Mouse (Mus musculus): ENCODE measurements around the gene Kcnh2. TPM values are rescaled to one million over a fixed set of nuclear protein-coding genes. Genes with fewer than 3 reads are reported as not detected.
A peak's percentile ranks its signal among the peaks of the same experiment; 100 is the strongest.
"Not testable (repeated sequence)": the region's sequence is repeated elsewhere in the genome, so short reads cannot be mapped to it uniquely, and the experiment has no call there.

The Kcnh2 gene
- 27.3 and 29.4 TPM in 2 replicates for polyA plus RNA-seq (2012; rRNA removed)

DNA sequence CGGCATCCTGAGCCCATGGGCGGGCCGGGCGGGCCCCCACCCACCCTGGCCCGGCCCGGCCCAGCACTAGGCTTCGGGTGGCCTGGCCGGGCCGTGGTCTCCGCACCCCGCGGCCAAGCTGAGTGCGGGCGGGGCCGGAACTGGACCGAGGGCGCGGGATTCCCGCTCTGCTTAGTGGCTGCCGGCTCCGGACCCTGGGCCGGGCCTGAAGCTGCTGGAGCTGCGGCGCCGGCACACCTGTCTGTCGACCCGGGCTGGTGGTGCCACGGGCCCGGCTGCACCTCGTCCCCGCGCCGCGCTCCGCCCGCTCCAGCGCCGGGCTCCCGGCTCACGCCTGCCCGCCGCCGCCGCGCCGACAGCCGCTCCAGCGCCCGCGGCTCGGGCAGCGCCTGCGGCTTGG, at the start of gene Kcnh2:
TSS of gene Kcnh2 (minus strand) at position 327 of the 400 bp plus-strand sequence.
- Histone ChIP-seq H3K4me1 (ENCODE audit: control insufficient read depth, insufficient read depth, low read length) (peaks cover 3% of the 10 kb centered on the region; the same call in 1 of the 2 replicates), H3K27ac (ENCODE audit: insufficient read depth, low read length) (peak within 1 kb of the TSS; percentile 49), H3K4me3 (ENCODE audit: insufficient read depth, low read length) (peak within 1 kb of the TSS; percentile 48)
- no peak for TF ChIP-seq POLR2A (IDR thresholded peaks at IDR 0.05; ENCODE audit: extremely low read depth, insufficient read depth, low read length)
- TF ChIP-seq CTCF (IDR thresholded peaks at IDR 0.05; ENCODE audit: extremely low read depth, insufficient read depth, low read length) = no peak

GRCm38 (mm10) chr5:24400362-24400761, 49.0 kb upstream of the Kcnh2 start:
- no peak for TF ChIP-seq POLR2A (IDR thresholded peaks at IDR 0.05; ENCODE audit: extremely low read depth, insufficient read depth, low read length)
- no peak for TF ChIP-seq CTCF (IDR thresholded peaks at IDR 0.05; ENCODE audit: extremely low read depth, insufficient read depth, low read length)
- Histone ChIP-seq H3K27ac (ENCODE audit: insufficient read depth, low read length) (no peak overlapping the region), H3K4me1 (ENCODE audit: control insufficient read depth, insufficient read depth, low read length) (no peaks in the 10 kb centered on the region), H3K4me3 (ENCODE audit: insufficient read depth, low read length) (no peak overlapping the region)

DNA sequence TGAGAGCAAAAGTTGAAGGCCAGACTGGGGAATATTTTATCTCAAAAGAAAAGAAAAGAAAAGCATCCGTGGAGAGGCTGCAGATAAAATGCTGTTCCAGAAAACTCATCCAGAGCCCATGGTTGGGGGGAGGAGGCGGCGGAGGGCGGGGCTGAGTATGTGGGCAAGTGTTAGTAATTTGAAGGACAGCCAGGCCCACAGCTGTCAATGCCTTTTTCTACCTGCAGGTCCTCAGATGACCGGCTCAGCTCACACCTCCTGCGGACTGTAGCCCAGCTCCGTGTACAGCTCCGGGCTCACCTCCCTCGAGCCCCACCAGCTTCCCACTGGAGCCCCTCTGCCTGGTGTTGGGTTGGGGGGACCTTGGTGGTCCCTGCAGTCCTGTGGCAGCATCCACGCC, 48.3 kb upstream of the Kcnh2 start:
- H3K4me1 ChIP-seq (ENCODE audit: control insufficient read depth, insufficient read depth, low read length) = no peaks in the 10 kb centered on the region
- TF ChIP-seq CTCF (IDR thresholded peaks at IDR 0.05; ENCODE audit: extremely low read depth, insufficient read depth, low read length) (no peak), POLR2A (IDR thresholded peaks at IDR 0.05; ENCODE audit: extremely low read depth, insufficient read depth, low read length) (no peak)
- H3K27ac ChIP-seq (ENCODE audit: insufficient read depth, low read length) = no peak overlapping the region
- no peak overlapping the region for H3K4me3 ChIP-seq (ENCODE audit: insufficient read depth, low read length)

DNA sequence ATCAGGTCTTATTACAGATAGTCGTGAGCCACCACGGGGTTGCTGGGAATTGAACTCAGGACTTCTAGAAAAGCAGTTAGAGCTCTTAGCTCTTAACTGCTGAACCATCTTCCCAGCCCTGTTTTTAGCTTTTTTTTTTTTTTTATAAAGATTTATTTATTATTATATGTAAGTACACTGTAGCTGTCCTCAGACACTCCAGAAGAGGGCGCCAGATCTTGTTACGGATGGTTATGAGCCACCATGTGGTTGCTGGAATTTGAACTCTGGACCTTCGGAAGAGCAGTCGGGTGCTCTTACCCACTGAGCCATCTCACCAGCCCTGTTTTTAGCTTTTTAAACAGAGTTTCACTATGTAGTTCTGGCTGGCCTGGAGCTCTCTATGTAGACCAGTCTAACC, 44.9 kb upstream of the Kcnh2 start:
- not testable (repeated sequence) for H3K27ac ChIP-seq (ENCODE audit: insufficient read depth, low read length); H3K4me3 ChIP-seq (ENCODE audit: insufficient read depth, low read length); H3K4me1 ChIP-seq (ENCODE audit: control insufficient read depth, insufficient read depth, low read length)

GRCm38 (mm10) chr5:24394165-24394894, 42.9 kb upstream of the Kcnh2 start:
- peak; percentile 65; the same call in 1 of the 2 replicates for TF ChIP-seq POLR2A (IDR thresholded peaks at IDR 0.05; ENCODE audit: extremely low read depth, insufficient read depth, low read length)
- peak; percentile 46; the same call in 1 of the 2 replicates for TF ChIP-seq CTCF (IDR thresholded peaks at IDR 0.05; ENCODE audit: extremely low read depth, insufficient read depth, low read length)
- H3K27ac ChIP-seq (ENCODE audit: insufficient read depth, low read length) = peak overlapping the region; percentile 20
- peak overlapping the region; percentile 42 for H3K4me3 ChIP-seq (ENCODE audit: insufficient read depth, low read length)
- H3K4me1 ChIP-seq (ENCODE audit: control insufficient read depth, insufficient read depth, low read length) = no peaks in the 10 kb centered on the region

GRCm38 (mm10) chr5:24393392-24393997, 42.1 kb upstream of the Kcnh2 start, which contains the start of gene Abcb8:
Gene Abcb8, plus strand, starts transcription at chr5:24393663.
- TF ChIP-seq CTCF (IDR thresholded peaks at IDR 0.05; ENCODE audit: extremely low read depth, insufficient read depth, low read length) (peak; percentile 83), POLR2A (IDR thresholded peaks at IDR 0.05; ENCODE audit: extremely low read depth, insufficient read depth, low read length) (no peak)
- Histone ChIP-seq H3K4me3 (ENCODE audit: insufficient read depth, low read length) (peak within 1 kb of the TSS; percentile 42), H3K27ac (ENCODE audit: insufficient read depth, low read length) (peak within 1 kb of the TSS; percentile 20), H3K4me1 (ENCODE audit: control insufficient read depth, insufficient read depth, low read length) (no peaks in the 10 kb centered on the region)

DNA sequence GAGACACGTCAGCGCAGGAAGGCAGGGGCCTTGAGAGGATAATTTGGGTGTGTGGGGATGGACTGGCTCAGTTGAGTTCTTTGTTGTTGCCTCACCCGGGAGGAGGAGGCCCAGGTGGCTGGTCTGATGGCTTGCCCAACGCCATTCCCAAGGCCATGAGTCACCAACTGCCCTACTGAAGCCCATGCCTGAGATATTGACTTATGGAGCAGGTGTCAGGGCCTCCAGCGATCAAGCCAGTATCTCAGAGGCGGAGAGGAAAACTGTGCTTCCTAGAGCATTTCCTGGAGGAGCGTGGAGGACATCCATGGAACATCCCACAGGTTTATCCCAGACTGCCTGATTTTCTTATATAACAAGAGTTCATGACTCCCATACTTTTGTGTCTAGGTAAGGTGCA, 41.3 kb upstream of the Kcnh2 start:
- TF ChIP-seq POLR2A (IDR thresholded peaks at IDR 0.05; ENCODE audit: extremely low read depth, insufficient read depth, low read length) (no peak), CTCF (IDR thresholded peaks at IDR 0.05; ENCODE audit: extremely low read depth, insufficient read depth, low read length) (no peak)
- no peak overlapping the region for H3K27ac ChIP-seq (ENCODE audit: insufficient read depth, low read length)
- H3K4me1 ChIP-seq (ENCODE audit: control insufficient read depth, insufficient read depth, low read length) = no peaks in the 10 kb centered on the region
- no peak overlapping the region for H3K4me3 ChIP-seq (ENCODE audit: insufficient read depth, low read length)

GRCm38 (mm10) chr5:24391864-24392263, 40.5 kb upstream of the Kcnh2 start, which contains the start of gene Atg9b:
Gene Atg9b, minus strand, starts transcription at chr5:24392143.
- H3K4me1 ChIP-seq (ENCODE audit: control insufficient read depth, insufficient read depth, low read length) = peaks cover 3% of the 10 kb centered on the region; the same call in 1 of the 2 replicates
- TF ChIP-seq POLR2A (IDR thresholded peaks at IDR 0.05; ENCODE audit: extremely low read depth, insufficient read depth, low read length) (no peak), CTCF (IDR thresholded peaks at IDR 0.05; ENCODE audit: extremely low read depth, insufficient read depth, low read length) (no peak)
- no peak within 1 kb of the TSS for H3K27ac ChIP-seq (ENCODE audit: insufficient read depth, low read length)
- no peak within 1 kb of the TSS for H3K4me3 ChIP-seq (ENCODE audit: insufficient read depth, low read length)

GRCm38 (mm10) chr5:24389658-24390020, 38.2 kb upstream of the Kcnh2 start:
- Histone ChIP-seq H3K4me3 (ENCODE audit: insufficient read depth, low read length) (no peak overlapping the region), H3K27ac (ENCODE audit: insufficient read depth, low read length) (no peak overlapping the region), H3K4me1 (ENCODE audit: control insufficient read depth, insufficient read depth, low read length) (peaks cover 3% of the 10 kb centered on the region; the same call in 1 of the 2 replicates)
- TF ChIP-seq CTCF (IDR thresholded peaks at IDR 0.05; ENCODE audit: extremely low read depth, insufficient read depth, low read length) (no peak), POLR2A (IDR thresholded peaks at IDR 0.05; ENCODE audit: extremely low read depth, insufficient read depth, low read length) (no peak)

Data from cortical plate, adult 2 months (tissue).